Mouse (Mus musculus): ENCODE results near the gene Rsph9.

DNA sequence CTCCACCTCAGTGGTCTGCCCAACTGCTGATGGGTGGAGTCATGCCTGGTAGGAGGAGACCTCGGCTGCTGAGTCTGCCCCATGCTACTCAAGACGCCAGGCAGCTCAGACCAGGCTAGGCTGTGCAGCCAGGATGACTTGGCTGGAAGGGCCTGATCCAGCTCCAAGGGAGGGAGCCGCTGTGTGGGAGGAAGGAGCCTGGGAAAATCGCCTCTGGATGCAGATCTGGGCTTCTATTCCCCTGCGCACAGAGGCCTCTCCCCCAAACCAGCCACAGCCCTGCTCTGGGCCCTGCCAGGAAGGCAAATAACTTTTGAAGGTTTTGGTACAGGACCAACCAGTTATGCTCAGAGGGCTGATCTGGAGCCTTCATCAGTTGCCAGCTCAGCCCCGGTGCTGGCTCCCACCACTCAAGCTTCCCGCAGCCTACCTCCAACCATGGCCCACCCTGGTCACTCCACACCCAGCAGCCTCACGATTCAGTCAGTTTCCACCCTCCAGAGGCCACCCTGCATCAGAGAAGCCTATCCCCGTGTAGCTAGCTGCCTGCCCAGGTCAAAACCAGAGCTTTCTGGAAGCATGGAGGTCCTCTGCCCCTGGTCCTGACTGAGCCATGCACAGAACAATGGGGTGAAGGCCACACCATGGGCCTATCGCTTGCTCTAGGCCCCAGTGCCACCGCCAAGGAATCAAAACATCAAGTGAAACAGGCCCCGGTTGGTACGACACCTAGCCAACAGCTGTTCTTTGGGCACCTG is 14.1 kb downstream of the Rsph9 start:
- TF ChIP-seq GATA1 (IDR thresholded peaks at IDR 0.05; ENCODE audit: borderline replicate concordance, low read length) (no peak), CTCF (IDR thresholded peaks at IDR 0.05; ENCODE audit: low read depth, low read length) (no peak), TAL1 (conservative IDR thresholded peaks at IDR 0.05; ENCODE audit: low read depth, low read length) (no peak), POLR2AphosphoS5 (IDR thresholded peaks at IDR 0.05; ENCODE audit: insufficient replicate concordance, low read depth, low read length) (no peak)

All from G1E (cell line).